Mouse (Mus musculus): ENCODE results near the gene Gm20431.

DNA sequence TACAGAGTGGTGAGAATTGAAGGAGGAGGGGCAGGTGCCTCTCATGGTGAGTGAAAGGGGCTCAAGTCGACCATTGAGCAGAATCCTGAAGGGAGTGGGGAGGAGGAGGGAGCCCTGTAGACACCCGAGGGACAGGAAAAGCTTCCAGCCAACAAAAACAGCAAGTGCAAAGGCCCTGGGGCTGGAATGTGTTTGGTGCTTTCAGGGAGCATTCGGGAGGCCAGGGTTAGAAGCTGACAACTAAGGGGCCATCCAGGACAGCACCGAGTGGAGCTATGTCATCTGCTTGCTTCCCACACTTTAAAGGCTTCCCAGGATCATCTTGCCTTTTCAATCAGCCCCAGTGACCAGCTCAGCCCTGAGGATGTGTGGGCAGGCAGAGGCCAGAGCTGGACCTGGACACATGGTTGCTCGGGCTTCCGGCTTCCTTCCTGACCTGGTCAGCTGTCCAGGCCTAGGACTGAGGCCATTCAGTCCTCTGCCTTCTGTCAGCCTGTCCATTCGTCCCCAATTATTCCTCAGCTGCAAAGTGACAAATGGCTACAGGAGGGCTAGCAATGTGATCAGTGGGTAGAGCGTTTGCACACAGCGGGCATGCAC is 84.0 kb downstream of the Gm20431 start:
- TF ChIP-seq GATA1 (IDR thresholded peaks at IDR 0.05; ENCODE audit: borderline replicate concordance, low read length) (no peak), FLI1 (IDR thresholded peaks at IDR 0.05; ENCODE audit: low read length) (no peak)
